Mouse (Mus musculus) kidney, postnatal 25 days (tissue): ENCODE measurements at regions not wholly inside any gene's neighbourhood (a gene's known extent, or its start where the extent isn't known, plus 50 kb on each side); places are given as distances from the start of the nearest gene placed in this dataset.
A peak's percentile ranks its signal among the peaks of the same experiment; 100 is the strongest.

Experiments
- DNase-seq, 2 experiments: peaks; one replicate each; pipeline ENCODE4 v3.0.0; 2021; ENCODE audit warnings: mixed read lengths in 2 of 2

- peak; percentile 32 to 49 for DNase-seq
Observed at GRCm38 (mm10) chr15:25536451-25537334, 85.6 kb upstream of the Myo10 start.

- DNase-seq: no peak
Observed at GRCm38 (mm10) chr15:25539344-25540176, 82.8 kb upstream of the Myo10 start.

- no peak for DNase-seq
Observed at GRCm38 (mm10) chr15:25542382-25542781, 79.9 kb upstream of the Myo10 start.

- DNase-seq: no peak
Observed at GRCm38 (mm10) chr15:25546185-25546584, 76.1 kb upstream of the Myo10 start.

GRCm38 (mm10) chr15:25550269-25551054 lies 71.9 kb upstream of the Myo10 start:
- DNase-seq: no peak

- DNase-seq: peak; percentile 21 to 42
Observed at GRCm38 (mm10) chr15:25554945-25555344, 67.4 kb upstream of the Myo10 start.

GRCm38 (mm10) chr15:25555852-25556251 lies 66.5 kb upstream of the Myo10 start:
- DNase-seq: no peak

GRCm38 (mm10) chr15:25557566-25557965 lies 64.8 kb upstream of the Myo10 start:
- DNase-seq: no peak

GRCm38 (mm10) chr15:25558240-25558639 lies 64.1 kb upstream of the Myo10 start:
- no peak for DNase-seq

- no peak for DNase-seq
Observed at GRCm38 (mm10) chr15:25563641-25564040, 58.7 kb upstream of the Myo10 start.

GRCm38 (mm10) chr15:25572495-25572894 lies 49.8 kb upstream of the Myo10 start:
- no peak for DNase-seq
